Mouse (Mus musculus) CH12.LX (cell line): Measurements from ENCODE around the gene Cbx8. TPM values are rescaled to one million over a fixed set of nuclear protein-coding genes. Genes with fewer than 3 reads are reported as not detected.

ENCODE experiments used
- DNase-seq: peaks from one replicate; pipeline ENCODE4 v3.0.0-alpha.2; 2013; ENCODE audit errors: extremely low read depth
- H3K27ac ChIP-seq: 2 replicates; pipeline ENCODE4 v1.5.1; 2012; ENCODE audit warnings: low read depth, mild to moderate bottlenecking, control low read depth, moderate library complexity; ENCODE audit not compliant: insufficient read depth
- H3K27me3 ChIP-seq: replicated peaks from 2 replicates; pipeline ENCODE3; 2012; ENCODE audit warnings: inconsistent platforms
- H3K36me3 ChIP-seq, 2 experiments: replicated peaks in 1 of 2; 2 replicates each; pipeline versions ENCODE3 to v1.6.1; 2012; ENCODE audit warnings: inconsistent platforms in 1 of 2, low read length in 1 of 2, mild to moderate bottlenecking in 1 of 2, mixed read lengths in 1 of 2, moderate library complexity in 1 of 2; ENCODE audit not compliant: control insufficient read depth in 1 of 2, insufficient read depth in 1 of 2
- H3K4me1 ChIP-seq, 2 experiments: 2 replicates each; pipeline ENCODE4 v1.6.1; 2012; ENCODE audit warnings: inconsistent platforms in 1 of 2, moderate library complexity in 1 of 2; ENCODE audit not compliant: insufficient read depth in 2 of 2, control insufficient read depth in 1 of 2
- H3K4me2 ChIP-seq: 2 replicates; pipeline ENCODE4 v1.6.1; 2012; ENCODE audit warnings: low read depth, mild to moderate bottlenecking, control low read depth; ENCODE audit not compliant: poor library complexity, insufficient read depth, severe bottlenecking
- H3K4me3 ChIP-seq, 3 experiments: fragments of 150-350 bp in 1 of 3; sonication (generic) in 1 of 3; replicated peaks in 1 of 3; 2 replicates each; pipeline versions ENCODE3 to v1.5.1; 2011 to 2012; ENCODE audit warnings: low read depth in 2 of 3, low read length in 2 of 3, mild to moderate bottlenecking in 2 of 3, moderate library complexity in 2 of 3, control low read depth in 1 of 3, improper control_type of control experiment in 1 of 3, inconsistent platforms in 1 of 3, mixed read lengths in 1 of 3; ENCODE audit not compliant: poor library complexity in 1 of 3
- H3K79me2 ChIP-seq: replicated peaks from 2 replicates; pipeline ENCODE4 v1.6.1; 2012; ENCODE audit warnings: mild to moderate bottlenecking, moderate library complexity; ENCODE audit not compliant: control insufficient read depth, poor library complexity, insufficient read depth, severe bottlenecking; ENCODE audit errors: extremely low read depth
- H3K9ac ChIP-seq: 2 replicates; pipeline ENCODE4 v1.6.1; 2012; ENCODE audit warnings: low read depth, mild to moderate bottlenecking, control low read depth, moderate library complexity; ENCODE audit not compliant: insufficient read depth
- H3K9me3 ChIP-seq: replicated peaks from 2 replicates; pipeline ENCODE3; 2012; ENCODE audit warnings: low read length, inconsistent platforms, mixed read lengths
- CHD2 ChIP-seq: IDR thresholded peaks from 2 replicates; pipeline ENCODE4 v1.6.1; 2011; ENCODE audit warnings: low read length, improper control_type of control experiment
- CTCF ChIP-seq, 2 experiments: IDR thresholded peaks in 1 of 2; conservative IDR thresholded peaks in 1 of 2; 2 replicates each; pipeline ENCODE4 v1.5.1; 2011 to 2012; ENCODE audit warnings: low read depth in 2 of 2, low read length in 2 of 2, improper control_type of control experiment in 1 of 2, inconsistent platforms in 1 of 2, mild to moderate bottlenecking in 1 of 2, moderate library complexity in 1 of 2
- E2F4 ChIP-seq: IDR thresholded peaks from 2 replicates; pipeline ENCODE4 v1.6.1; 2011; ENCODE audit warnings: low read depth, low read length, improper control_type of control experiment; ENCODE audit not compliant: insufficient replicate concordance
- KAT2A ChIP-seq: IDR thresholded peaks from 2 replicates; pipeline ENCODE4 v1.6.1; 2012; ENCODE audit warnings: low read length, improper control_type of control experiment, inconsistent platforms; ENCODE audit not compliant: insufficient replicate concordance
- MAZ ChIP-seq: IDR thresholded peaks from 2 replicates; pipeline ENCODE4 v1.6.1; 2012; ENCODE audit warnings: low read depth, mild to moderate bottlenecking, inconsistent platforms, low read length, improper control_type of control experiment, moderate library complexity
- NELFE ChIP-seq: IDR thresholded peaks from 2 replicates; pipeline ENCODE4 v1.6.1; 2011; ENCODE audit warnings: low read depth, low read length, improper control_type of control experiment
- POLR2AphosphoS2 ChIP-seq: IDR thresholded peaks from 2 replicates; pipeline ENCODE4 v1.6.1; 2011; ENCODE audit warnings: low read depth, low read length, improper control_type of control experiment
- RAD21 ChIP-seq: IDR thresholded peaks from 2 replicates; pipeline ENCODE4 v1.6.1; 2011; ENCODE audit warnings: low read depth, mild to moderate bottlenecking, low read length, improper control_type of control experiment, moderate library complexity
- SIN3A ChIP-seq: IDR thresholded peaks from 2 replicates; pipeline ENCODE4 v1.6.1; 2012; ENCODE audit warnings: low read length, improper control_type of control experiment, inconsistent platforms
- SMC3 ChIP-seq: IDR thresholded peaks from 2 replicates; pipeline ENCODE4 v1.6.1; 2011; ENCODE audit warnings: low read depth, low read length, improper control_type of control experiment
- dilution Hi-C: fragments of 300-500 bp; cut with MboI; formaldehyde crosslinking; loops from 2 replicates; pipeline ENCODE4 v1.14.3; 2020; ENCODE audit warnings: low sequenced_read_pairs; ENCODE audit not compliant: extremely low pct_unique_long_range_greater_than_20kb, extremely low pct_ligation_motif_present
- in situ Hi-C: fragments of 300-500 bp; cut with MboI; formaldehyde crosslinking; loops from 3 replicates; pipeline ENCODE4 v1.14.3; 2019; ENCODE audit warnings: low sequenced_read_pairs, low pct_ligation_motif_present, low pct_unique_long_range_greater_than_20kb, mixed read lengths
- polyA plus RNA-seq: library from polyadenylated mRNA; unstranded; fragments of >175 nt; gene quantifications from 2 replicates; pipeline ENCODE4 v1.2.1, GENCODE M21; 2012; ENCODE audit warnings: low read depth; ENCODE audit not compliant: insufficient read length
- total RNA-seq, 2 experiments: library from RNA; depleted of rRNA; stranded (reverse); fragments of 300-350 nt in 1 of 2; fragments of >200 nt in 1 of 2; gene quantifications; 2 replicates each; pipeline ENCODE4 v1.2.3; 2012 to 2014

The Cbx8 gene
- total and polyA plus RNA-seq, 3 experiments, result 6.0 to 10.2 (median 6.2) TPM

DNA sequence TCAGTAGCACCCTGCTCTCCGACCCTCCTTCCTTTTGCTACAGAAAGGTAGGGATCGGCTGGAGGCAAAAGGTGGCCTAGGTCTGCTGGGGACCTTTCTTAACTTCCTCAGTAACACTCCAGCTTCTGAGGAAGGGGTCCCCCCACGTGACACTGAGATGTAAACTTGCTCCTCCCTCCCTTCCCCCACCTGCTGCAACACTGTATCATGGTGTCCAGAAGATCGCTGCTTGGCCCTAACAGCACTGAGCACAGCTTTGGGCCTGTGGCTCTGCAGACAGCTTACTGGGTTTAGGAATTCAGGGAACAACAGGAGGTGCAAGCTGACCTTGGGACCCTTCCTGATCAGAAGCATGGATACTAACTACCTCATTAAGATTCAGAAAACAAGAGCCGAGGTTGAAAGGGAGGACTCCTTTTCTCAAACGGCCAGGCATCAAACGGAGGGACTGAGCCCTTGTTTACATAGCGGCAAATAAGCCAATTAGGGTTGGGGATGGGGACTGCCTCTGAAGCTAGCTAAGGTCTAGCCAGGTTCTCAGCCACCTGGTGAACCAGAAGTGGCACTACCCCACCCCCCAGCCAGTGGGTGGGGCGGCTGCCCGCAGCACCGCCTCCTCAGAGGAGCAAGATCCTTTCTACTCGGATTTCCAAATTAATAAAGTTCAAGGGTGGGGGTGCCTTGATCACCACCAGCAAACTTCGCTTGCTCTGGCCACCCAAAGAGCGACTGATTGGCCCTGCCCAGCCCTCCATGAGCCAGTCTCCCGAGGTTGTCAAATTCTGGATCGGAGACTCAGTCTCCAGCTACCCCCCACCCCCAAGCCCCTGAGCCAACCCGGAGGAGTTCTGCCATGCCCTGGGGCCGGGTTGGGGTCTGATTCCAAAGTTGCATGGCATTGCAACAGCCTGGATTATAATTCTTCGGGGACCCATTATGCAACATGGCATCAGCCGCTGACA is 42.1 kb upstream of the Cbx8 start:
- dilution Hi-C loops, result no loop called here
- Histone ChIP-seq H3K9ac (no peak overlapping the region), H3K27ac (no peak overlapping the region), H3K4me3 (peak overlapping the region in 1 of 3 experiments; percentile 93), H3K4me1 (peaks cover 35 to 81% of the 10 kb centered on the region in 2 experiments), H3K4me2 (peak overlapping the region; percentile 75), H3K36me3 (peaks cover 51 to 69% of the 10 kb centered on the region in 2 experiments), H3K79me2 (peaks cover 56% of the 10 kb centered on the region), H3K27me3 (peaks cover 9% of the 10 kb centered on the region), H3K9me3 (no peaks in the 10 kb centered on the region)
- in situ Hi-C loops, result no loop called here
- TF ChIP-seq MAZ (peak; percentile 33; the same call in 1 of the 2 replicates), CHD2 (peak; percentile 29; the same call in 1 of the 2 replicates), POLR2AphosphoS2 (no peak; the same call in none of the 2 replicates), E2F4 (no peak), SIN3A (0 out of 2 replicates have a peak, but pooled peaks have one; percentile 16), KAT2A (no peak), NELFE (no peak)
- no peak for DNase-seq

DNA sequence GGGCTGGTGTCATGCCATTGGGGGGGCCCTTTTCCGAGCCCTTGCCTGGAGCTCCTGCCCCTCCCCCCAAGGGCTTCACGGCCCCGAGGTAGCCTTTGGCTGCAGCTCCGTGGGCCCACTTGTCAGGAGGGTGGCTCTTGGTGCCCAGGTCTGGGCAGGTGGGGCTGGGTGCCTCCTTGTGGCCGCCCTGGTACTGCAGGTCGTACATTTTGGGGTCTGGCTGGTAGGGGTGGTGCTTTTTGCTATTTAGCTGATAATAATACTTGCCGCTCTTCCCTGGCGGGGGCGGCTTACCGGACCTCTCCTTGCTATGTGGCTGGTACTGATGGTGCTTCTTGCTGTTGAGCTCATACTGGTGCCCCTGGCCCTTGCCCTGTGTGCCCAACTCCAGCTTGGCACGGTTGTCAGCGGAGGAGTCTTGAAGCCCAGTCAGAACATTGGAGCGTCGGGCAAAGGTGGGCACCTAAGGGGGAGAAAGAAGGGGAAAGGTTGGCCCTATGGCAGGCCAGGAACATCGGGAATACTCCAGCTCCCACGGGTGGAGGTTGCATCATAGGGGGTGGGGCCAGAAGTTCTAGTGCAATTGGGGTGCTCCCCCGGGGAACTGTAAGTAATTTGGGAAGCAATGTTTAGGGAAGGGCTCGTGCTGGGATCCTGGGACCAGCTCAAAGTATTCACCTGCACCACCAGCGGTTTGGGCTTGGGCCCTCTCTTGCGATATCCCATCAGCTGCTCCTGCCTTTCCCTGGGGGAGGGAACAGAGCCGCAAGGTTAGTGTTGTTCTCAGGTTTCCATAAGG is 41.3 kb upstream of the Cbx8 start:
- dilution Hi-C loops, result no loop called here

More for the DNA sequence above, 41.3 kb upstream of the Cbx8 start:
- peaks cover under 1% of the 10 kb centered on the region for H3K27me3 ChIP-seq
- peaks cover 3% of the 10 kb centered on the region for H3K9me3 ChIP-seq
- H3K4me3 ChIP-seq, result no peak overlapping the region
- no peak overlapping the region for H3K27ac ChIP-seq
- no peak overlapping the region for H3K9ac ChIP-seq
- no peak overlapping the region for H3K4me2 ChIP-seq
- in situ Hi-C loops, result no loop called here
- peaks cover 56% of the 10 kb centered on the region for H3K79me2 ChIP-seq
- TF ChIP-seq RAD21 (peak; percentile 39), SMC3 (peak; percentile 73), KAT2A (no peak), CTCF (conservative IDR thresholded peaks at IDR 0.05 in 1 of 2, IDR thresholded peaks at IDR 0.05 in 1 of 2; ENCODE audit: low read depth in 2 of 2, low read length in 2 of 2) (peak; percentile 39 to 69; a peak in 3 of 4 replicates)
- H3K4me1 ChIP-seq, result peaks cover 27 to 72% of the 10 kb centered on the region in 2 experiments
- DNase-seq, result no peak
- peaks cover 55 to 71% of the 10 kb centered on the region in 2 experiments for H3K36me3 ChIP-seq
